Mouse (Mus musculus) cortical plate, adult 2 months (tissue): Measurements from ENCODE around the gene Lins1.

ENCODE experiments used
- CTCF ChIP-seq: fragments of 200-500 bp; IDR thresholded peaks from 2 replicates; pipeline ENCODE4 v1.5.1; 2011; ENCODE audit warnings: mild to moderate bottlenecking, control low read depth, low read length; ENCODE audit not compliant: insufficient read depth; ENCODE audit errors: extremely low read depth
- POLR2A ChIP-seq: fragments of 200-500 bp; IDR thresholded peaks from 2 replicates; pipeline ENCODE4 v1.6.1; 2011; ENCODE audit warnings: mild to moderate bottlenecking, low read length, control low read depth; ENCODE audit not compliant: insufficient read depth; ENCODE audit errors: extremely low read depth

- no peak for TF ChIP-seq POLR2A
- no peak for TF ChIP-seq CTCF
These were observed 26.1 kb upstream of the Lins1 start for GRCm38 (mm10) chr7:66663548-66663947.
